Mouse (Mus musculus): ENCODE measurements around the gene Ston1. TPM values are rescaled to one million over a fixed set of nuclear protein-coding genes. Genes with fewer than 3 reads are reported as not detected.

Ston1 gene
- polyA plus RNA-seq, 2 experiments from 2014 or later: 2.1 to 2.9 TPM

DNA sequence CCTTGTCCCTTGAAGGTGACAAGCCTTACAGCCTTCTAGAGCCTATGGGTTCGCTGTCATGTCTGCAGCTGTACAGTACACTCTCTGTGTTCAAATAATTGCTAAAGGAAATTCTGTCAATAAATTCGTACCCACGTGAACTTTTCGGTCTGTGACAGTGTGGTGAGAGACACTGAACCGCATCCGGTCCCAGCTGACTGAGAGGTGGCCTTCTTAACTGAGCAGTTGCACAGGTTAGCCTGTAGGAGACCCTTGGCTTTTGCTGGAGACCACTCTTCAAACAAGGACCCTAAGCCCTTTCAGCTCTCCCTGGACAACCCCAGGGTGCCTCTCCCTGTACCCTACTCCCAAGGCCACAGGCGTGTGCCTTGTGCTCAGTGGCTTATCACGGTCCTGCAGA is 9.3 kb upstream of the Ston1 start:
- ATAC-seq: peak; percentile 54

DNA sequence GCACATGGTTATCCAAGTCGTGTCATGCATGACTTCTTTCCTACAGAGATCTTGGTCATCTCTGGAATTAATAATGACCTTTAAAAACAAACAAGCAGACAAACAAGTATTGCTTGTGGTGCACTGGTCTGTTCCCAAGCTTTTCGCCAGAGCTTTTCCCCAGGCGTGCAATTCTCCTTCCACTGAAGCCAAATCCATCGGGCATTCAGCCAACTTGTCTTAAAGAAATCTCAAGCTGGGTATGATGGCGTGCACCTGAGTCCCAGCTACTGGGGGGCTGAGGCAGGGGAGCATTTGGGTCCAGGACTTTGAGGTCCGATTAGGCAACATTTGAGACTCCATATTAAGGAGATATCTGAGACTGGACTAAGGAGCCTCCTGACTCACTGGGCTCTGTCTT is 7.2 kb upstream of the Ston1 start:
- no peak for ATAC-seq

DNA sequence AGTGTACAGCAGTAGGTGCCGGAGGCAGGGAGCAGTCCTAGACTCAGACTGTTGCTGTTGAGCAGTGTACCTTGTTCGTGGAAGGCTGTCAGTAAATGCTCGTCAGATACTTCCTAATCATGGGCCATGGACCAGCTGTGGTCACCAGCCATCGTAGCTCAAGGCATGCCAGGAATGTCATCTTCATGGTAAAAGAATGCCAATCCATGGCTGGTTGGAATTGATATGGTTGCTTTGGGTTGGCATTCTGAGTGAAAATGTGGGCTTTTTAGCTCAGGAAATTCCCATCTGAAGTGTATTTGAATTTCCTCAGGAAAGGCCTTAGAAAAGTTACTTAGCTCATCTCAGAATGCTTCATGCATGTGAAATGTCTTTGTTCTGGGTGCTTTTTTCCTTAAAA is 2.4 kb upstream of the Ston1 start:
- no peak for ATAC-seq

DNA sequence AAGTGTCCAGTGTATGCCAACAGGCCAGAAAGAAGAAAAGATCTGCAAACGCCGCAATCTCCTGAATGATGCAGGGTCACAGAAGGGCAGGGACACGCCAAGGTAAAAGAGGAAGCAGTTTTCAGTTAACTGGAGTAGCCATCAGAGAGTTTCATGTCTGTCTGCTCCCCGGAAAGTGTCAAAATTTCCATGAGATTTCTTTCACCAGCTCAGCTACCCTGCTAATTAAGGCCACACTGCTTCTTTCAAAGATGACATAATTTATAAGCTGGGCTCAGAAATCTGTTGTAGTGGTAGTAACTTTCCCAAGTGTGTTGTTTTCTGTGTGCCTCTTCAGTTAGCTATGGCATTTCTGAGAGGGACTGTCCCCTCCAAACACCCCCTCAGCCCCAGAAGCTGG is 1.4 kb upstream of the Ston1 start:
- no peak for ATAC-seq

DNA sequence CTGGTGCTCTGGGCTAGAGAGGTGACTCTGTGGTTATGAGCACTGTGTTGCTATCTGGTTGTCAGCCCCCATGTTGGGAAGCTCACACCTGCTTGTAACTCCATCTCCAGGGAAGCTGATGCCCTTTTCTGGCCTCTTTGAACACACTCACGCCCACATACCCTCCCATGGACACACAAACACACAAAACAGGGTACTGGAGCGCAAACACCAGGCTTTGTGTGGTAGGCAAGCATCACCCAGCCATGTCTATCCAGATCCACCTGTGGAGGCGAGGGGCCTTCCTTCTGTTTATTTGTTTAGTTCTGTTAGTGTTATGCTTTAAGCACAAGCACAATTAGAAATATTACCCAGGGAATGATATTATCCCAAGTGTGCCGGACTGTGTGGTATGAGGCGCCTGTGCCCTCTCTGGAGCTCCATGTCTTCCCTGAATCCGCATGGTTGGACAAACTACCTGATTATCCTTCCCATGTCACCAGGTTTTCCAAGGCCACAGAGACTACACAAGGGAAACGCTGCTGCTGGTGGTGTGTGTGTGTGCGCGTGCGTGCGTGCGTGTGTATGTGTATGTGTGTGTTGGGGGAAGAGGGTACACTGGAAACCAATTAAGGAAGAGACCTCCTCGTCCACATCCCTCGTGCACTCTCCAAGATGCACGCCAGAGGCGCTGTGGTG is 801 bp upstream of the Ston1 start:
- ATAC-seq: peak; percentile 77

DNA sequence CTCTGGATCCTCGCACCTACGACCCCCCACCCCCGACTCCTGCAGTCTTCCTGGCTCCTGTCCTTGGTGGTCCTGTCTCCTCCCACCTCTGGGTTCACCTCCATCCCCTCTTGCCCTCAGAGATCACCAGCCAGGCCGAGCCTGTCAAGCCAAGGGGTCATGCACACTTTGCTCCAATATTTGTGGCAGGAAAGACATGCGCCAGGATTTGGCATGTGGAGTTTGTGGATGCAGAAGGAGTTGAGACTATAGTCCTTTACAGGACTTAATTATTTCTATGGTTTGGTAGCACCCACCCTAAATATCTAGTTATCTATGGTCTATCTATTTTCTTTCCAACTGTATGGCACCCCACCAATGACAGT is 554 bp downstream of the Ston1 start:
- ATAC-seq: no peak

DNA sequence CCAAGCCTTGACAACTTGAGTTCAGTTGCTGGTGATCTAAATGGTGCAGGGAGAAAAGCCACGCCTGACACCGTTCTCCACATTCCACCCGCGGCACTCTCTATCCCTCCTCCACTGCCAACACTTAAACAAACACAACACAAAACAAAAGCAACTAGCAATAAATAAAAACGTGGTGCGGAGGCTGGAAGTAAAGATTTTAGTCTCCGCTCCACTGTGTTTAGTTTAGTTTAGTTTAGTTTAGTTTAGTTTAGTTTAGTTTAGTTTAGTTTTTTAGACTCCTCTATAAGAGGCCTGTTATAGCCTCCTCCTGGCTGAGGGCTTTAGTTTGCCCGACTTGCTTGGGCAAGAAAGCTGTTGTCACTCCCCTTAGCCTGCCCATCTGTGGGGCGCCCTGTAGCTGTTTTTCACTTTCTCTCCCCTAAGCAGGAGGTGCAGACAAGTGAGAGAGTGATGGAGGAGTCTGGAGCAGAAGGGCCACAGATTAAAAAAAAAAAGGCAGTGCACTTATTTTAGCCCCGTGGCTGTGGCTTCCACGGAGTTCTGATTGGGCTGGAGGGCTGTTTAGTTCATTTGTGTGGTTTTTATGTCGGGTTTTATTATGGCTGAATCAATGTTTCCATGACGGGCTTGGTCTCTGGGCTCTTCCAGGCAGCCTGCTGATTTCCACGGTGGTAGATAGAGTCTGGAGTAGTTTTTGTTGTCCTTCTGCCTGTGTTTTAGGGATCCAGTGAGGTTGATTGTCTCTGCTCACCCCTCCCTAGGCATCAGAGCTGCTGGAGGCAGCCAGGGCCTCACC is 1.3 kb downstream of the Ston1 start:
- peak; percentile 53 for ATAC-seq

DNA sequence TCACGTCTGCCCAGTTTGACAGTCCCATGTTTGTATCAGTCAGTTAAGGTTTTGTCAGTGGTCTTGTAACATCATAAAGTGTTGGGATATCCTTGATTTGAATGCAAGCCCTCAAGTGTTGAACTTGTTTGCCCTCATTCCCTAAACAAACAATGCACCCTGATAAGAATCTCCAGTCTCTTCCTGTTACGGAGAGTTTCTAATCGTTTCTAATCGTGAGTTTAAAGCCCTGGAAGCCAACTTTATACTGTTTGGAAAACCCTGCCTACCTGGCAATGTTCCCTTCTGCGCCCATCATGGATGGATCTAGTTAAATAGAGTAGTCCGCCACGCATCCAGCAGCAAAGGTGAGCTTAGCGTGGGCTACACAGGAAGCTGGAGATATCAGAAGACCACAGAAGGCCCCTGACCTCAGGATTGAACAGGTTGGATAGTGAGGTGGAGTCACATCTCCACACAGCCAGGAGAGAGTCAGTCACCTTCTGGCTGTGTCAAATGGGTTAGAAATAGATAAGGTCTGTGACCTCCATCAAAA is 3.1 kb downstream of the Ston1 start:
- no peak for ATAC-seq

DNA sequence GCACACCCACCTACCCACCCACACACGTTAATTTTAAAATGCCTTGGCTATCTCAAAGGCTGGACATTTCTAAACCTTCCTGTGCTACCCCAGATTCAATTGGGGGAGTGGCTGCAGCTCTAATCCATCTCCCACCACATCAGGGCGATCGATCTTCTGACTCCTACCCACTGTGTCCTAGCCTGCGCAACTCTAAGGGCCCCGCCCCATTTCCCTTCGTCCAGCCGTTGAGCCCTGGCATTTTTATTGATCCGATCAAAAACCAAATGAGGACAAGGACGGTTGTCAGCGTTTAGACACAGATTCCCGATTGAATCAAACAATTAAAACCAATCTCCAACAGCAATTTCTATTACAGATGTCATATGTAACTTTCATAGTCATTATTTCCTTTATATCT is 6.5 kb downstream of the Ston1 start:
- ATAC-seq: no peak

DNA sequence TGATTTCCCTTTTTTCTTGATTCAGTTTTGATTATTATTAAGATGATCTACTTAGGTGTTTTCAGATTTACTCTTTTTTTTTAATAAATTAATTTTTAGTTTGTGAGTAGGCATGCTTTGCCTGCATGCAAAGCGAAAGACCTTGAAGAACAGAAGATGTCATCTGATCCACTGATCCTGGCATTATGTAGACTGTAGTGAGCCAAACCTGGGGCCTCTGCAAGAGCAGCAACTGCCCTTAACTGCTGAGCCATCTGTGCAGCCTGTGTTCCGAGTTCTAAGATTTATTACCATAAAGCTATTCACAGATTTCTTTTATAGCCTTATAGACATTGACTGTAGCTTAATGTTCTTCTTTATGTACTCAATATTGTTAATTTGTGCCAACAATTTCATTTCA is 8.6 kb downstream of the Ston1 start:
- ATAC-seq: no peak

DNA sequence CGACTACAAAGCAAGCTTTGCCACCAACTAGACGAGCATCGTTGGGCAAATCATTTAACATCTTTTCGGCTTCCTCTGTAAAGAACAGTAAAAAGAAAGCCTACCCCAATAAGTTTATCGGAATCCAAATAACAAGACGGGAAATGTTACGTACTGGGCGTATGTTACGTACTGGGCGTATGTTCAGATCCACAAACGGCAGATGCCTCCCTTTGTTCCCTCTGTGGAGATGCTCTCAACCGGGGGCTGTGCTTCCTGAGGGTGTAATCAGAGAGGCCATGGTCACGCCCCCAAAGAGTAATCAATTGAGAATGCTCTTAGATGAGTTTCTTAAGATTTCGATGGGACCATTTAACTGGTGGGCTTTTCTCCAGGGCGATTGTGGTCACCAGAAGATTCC is 11.9 kb downstream of the Ston1 start:
- ATAC-seq: no peak

DNA sequence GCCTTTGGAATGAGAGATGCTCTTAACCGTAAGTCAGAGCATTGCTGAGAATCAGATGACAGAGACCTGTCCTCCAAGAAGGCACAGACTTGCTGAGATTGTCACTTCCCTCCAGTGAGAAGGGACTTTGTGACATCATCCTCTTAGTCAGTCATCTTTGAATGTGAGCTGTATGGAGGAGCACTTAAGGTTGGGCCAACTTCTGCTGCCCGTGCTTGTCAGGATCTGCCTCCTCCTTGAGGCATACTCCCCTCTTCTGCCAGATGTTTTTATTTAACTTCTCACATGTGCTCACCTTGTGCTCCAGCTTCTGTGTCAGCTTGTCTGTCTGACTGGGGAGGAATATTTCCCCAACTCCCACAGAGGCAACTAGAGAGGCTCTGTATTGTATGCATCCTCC is 13.6 kb downstream of the Ston1 start:
- ATAC-seq: no peak

DNA sequence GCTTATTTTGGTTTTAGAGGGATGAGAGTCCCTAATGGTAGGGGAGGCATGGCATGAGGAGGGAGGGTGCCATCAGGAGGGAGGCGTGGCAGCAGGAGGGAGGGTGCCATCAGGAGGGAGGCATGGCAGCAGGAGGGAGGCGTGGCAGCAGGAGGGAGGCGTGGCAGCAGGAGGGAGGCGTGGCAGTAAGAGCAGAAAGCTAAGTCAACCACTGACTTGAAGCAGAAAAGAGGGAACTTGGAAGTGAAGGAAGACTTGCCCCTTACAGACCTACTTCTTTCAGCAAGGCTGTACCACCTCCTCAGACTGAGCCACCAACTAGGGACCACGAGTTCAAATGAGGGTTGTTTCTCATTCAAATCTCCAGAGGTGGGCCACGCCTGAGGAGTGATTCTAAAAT is 15.7 kb downstream of the Ston1 start:
- ATAC-seq: no peak

DNA sequence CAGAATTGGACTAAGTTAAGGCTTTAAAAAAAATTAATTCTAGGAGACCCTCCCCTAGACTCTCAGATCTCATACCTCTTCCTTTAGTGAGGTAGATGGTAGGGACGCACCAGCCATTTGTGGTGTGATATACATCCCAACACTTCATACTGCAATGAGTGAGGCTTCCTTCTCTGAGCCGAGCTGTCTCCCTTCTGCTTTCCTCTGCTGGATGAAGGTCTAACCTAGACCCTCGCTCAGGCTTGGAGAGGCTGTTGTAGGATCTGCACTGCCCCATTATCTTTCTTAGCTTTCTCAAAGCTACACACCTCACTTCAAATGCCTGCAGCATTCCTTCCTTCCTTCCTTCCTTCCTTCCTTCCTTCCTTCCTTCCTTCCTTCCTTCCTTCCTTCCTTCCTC is 16.2 kb downstream of the Ston1 start:
- no peak for ATAC-seq

DNA sequence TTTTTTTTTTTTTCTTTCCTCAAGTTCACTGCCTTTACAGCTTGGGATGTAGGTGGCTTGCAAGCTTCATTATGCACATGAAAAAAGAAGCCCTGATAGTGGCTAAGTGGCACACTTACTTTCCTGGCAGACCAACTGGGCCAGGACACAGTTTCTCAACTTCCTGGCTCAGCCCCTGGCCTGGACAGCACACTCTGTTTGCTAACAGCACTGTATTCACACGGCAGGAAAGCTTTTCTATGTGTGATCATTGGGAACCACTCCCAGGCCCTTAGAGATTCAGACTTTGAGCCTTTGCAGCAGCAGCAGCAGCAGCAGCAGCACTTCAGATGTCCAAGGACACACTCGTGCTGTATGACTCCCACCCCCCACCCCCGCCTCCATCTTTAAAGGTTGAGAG is 16.8 kb downstream of the Ston1 start:
- no peak for ATAC-seq

DNA sequence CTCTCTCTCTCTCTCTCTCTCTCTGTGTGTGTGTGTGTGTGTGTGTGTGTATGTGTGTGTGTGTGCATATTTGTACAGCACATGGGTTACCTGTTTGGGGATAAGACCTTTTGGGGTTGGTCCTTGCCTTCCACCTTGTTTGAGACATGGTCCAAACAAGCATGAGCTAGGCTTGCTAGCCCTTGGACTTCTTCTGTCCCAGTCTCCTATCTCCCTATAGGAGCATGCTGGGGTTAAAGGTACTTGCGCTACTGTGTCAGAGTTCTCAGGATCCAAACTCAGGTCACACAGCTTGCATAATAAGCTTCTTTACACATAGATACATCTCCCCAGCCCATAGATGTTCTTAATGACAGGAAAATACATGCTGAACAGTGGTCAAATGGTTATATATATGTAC is 17.2 kb downstream of the Ston1 start:
- no peak for ATAC-seq

DNA sequence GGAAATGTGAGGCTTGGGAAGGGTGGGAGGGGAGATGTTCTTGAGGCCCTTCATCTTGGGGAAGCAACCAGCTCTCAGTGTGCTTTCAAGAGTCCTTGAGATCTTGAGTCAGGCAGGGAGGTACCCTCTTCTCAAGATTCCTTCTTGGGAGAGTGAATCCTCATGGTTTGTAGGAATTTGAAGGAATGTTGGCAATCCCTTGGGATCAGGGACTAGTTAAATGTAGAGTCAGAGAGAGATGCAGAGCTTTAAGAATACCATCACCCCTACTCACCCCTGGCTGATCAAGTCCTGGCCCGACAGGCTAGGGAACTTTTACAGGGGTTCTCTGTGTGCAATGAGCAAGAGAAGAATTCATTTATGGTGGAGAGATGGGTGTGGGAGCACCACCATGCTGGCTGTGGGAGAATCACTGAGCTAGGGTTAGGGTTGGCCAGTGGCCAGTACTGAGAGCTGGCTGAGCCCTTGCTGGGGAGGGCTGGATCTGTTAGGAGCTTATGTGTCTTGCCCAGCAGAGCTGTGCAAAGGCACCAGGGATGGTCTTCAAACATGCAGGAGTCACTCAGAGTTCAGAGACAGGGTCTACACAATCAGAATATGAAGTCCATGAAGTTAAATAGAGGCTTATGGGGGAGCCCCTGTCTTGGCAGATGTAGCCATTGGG is 18.1 kb downstream of the Ston1 start:
- ATAC-seq: peak; percentile 17

DNA sequence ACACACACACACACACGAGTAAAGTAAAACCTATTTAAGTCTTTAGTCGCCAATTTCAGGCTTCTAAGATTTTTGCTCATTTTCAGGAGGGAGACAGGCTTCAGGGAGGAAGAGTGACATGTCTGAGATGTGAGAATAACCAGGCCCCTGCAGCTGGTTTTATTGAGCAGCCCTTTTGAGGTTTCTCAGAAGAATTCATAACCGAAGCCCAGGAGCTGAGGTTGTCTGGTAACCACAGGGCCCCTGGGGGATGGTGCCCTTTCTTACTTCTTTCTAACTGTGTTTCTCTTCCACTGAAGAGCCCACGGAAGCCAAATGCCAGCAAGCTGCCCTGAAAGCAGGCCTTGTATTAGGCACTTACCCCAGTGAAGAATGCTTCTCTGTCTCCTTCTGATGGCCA is 23.5 kb downstream of the Ston1 start:
- peak; percentile 51 for ATAC-seq

DNA sequence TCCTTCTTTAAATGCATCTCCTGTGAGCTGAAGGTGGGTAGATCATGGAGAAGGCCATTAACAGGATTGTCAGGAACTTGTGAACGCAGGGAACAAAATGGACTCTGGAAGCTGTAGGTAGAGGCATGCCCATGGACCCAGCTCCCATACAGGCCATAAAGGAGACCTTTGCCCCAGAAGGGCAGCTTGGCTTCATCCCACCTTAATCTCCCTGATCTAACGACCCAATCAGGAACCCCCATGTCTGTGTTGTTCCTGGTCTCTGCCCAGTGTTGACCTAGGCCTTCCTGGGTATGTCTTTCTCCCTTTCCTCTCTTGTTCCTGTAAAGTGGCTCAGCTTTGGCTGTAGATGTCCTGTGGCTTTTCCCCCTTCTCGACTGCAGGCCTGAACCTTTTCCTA is 23.9 kb downstream of the Ston1 start:
- no peak for ATAC-seq

DNA sequence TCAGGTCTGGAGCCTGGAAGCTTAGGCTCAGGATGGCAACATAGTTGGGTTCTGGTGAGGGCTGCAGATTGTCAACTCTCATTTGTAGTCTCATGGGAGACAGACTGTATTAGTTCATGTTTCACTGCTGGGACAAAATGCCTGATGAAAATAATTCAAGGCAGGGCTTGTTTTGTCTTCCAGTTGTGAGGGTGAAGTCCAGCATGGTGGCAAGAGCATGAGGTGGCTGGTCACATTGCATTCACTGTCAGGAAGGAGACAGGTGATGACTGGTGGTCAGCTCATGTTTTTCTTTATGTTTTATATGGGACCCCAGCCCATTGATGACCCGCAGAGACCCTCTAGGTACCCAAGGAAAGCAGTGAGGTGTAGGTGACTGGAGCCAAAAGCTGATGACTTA is 25.2 kb downstream of the Ston1 start:
- no peak for ATAC-seq

DNA sequence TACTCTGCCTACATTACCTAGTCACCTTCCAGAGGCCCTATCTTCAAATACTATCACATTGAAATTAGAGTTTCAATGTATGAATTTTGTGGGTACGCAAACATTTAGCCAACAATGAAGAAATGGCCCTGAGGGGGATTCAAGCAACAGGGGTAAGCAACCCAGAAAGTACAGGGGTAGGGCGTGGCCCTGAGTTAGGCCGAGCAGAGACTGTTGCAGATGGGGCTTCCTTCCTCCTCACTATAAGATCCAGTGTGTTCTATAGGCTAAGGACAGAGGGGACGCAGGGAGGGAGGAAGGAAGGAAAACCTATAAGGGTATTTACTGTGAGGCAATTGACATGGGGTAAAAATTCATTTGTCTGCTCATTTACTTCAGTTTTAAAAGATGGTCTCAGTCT is 26.9 kb downstream of the Ston1 start:
- ATAC-seq: no peak

DNA sequence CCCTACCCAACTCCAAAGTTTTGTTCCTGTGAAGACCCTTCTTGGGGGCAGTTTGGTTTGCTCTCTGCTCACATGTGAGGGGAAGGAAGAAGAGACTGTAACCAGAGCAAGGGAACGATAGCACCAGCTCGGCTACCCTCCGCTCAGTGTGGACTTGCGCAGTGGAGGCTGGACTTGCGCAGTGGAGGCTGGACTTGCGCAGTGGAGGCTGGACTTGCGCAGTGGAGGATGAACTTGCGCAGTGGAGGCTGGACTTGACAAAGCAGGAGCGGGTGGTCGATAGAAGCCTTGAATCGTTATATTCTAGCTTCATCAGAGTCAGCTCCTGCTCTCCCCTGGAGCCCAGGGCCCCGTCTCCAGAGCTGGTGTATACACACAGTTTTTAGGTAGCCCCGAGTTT is 27.9 kb downstream of the Ston1 start:
- no peak for ATAC-seq

DNA sequence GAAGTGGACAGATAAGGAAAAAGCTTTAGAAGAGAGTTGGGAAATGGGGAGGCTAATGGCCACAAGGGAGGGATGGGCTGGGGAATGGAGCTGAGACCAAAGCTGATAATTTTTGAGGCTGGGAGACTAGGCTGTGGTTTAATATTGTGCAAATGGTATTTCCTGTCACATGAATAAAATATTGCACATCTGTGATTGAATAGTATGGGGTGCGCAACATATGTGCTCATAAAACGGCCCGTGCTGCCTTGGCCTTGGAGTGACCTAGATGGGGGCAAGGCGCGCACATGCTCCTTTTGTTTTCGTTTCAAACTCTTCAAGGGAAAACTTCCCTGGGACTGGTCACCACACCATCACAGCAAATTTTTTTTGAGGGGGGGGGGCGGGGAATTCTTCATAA is 28.4 kb downstream of the Ston1 start:
- no peak for ATAC-seq

DNA sequence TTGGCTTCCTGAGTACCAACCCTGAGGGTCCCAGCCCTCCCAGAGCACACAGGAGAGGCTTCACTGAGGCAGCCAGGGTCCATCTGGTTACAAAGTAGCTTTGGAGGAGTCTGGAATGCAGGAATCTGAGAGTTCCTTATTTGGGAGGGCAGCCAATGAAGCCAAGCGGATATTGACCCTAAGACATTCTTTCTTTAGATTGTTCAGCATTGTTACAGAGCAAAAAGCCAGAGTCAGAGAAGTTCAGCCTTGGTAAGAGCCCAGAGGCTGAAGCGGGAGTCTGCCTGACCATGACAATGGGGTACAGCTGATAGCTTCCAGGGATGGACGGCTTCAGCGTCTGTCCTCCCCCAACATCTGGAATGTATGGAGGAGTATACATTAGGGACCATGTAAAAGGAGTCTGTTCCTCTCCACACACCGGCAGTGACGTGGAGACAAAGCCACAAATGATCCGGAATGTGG is 28.9 kb downstream of the Ston1 start:
- no peak for ATAC-seq

All from CD4-positive, CD25-positive, alpha-beta regulatory T cell, adult 4 months (primary cell).